Mouse (Mus musculus) liver, adult 10 weeks (tissue): ENCODE measurements around the gene C030005K15Rik. TPM values are rescaled to one million over a fixed set of nuclear protein-coding genes. Genes with fewer than 3 reads are reported as not detected.

Experiments used
- polyA plus RNA-seq: library from polyadenylated mRNA; stranded (reverse); fragments of 350-450 nt; fragmentation: Illumina TruSeq; extraction: RNeasy Lipid Tissue Mini Kit (QIAGEN cat#74804); gene quantifications from one replicate; pipeline ENCODE4 v1.2.3, GENCODE M21; 2014; ENCODE audit warnings: low read depth, low replicate concordance

The C030005K15Rik gene
- not detected for polyA plus RNA-seq

GRCm38 (mm10) chr10:97726655-97727054 lies at the start of gene C030005K15Rik:
TSS of gene C030005K15Rik (minus strand) at chr10:97726755.

GRCm38 (mm10) chr10:97692913-97693312 lies 33.6 kb downstream of the C030005K15Rik start, which contains the start of gene Ccer1:
TSS of gene Ccer1 (plus strand) at chr10:97693059.

Other genes with a start within 250 kb of the C030005K15Rik start
- gene Dcn, start 247.1 kb downstream of the C030005K15Rik start, polyA plus RNA-seq: 326 TPM
- 23.4 TPM for gene Lum, start 161.6 kb downstream of the C030005K15Rik start, polyA plus RNA-seq
- gene Kera, start 119.9 kb downstream of the C030005K15Rik start, polyA plus RNA-seq: not detected
- gene Epyc, start 82.7 kb downstream of the C030005K15Rik start, polyA plus RNA-seq: not detected
- gene Ccer1, start 33.7 kb downstream of the C030005K15Rik start, polyA plus RNA-seq: not detected